Comparison of ENCODE assay signal across 9 mouse cellular contexts in the genomic region with DNA sequence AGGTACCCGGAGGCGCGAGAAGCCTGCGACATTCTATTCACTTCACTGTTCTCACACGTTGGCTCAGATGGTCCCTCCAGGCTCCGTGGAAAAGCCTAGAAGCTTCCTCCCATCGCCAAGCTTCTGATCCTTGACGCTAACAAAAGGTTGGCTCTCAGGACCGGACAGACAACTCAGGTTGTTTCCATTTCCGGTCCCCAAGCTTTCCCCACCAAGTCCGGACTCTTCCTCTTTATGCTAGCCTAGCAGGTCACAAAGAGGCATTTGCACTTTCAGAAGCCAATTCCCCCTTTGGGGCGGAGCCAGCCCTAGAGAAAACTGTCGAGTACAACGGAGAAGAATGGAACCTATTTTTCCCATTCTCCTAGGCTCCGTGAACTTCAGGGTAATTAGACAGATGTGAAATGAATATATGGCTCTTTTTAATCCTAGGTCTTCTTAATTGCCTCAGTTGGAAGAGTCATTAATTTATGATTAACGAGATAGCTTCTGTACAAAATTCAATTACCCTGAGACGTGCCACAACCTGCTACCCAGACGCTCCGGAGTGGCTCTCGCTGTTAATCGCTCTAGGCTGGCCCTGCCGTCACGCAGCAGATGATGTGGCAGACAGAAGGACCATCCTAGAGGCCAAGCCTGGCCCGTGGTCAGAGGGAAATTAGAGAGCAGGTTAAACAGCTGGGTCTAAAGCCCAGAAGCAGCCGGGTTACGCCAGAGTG.
DNase-seq lines count a peak whose midpoint lies in the region; ATAC-seq and TF ChIP-seq lines count a peak whose summit lies in the region.
"Had no signal": no experiment of that assay in that cellular context is flagged by ENCODE, and none has a peak within 500 bp of the region (broad histone marks: within the 10 kb centered on the region; RNA-seq: fewer than 3 reads in every experiment).

No protein-coding gene starts in this region.

- no peak for TF ChIP-seq CTCF in heart, adult 2 months (IDR thresholded peaks at IDR 0.05)

- H3K4me1 ChIP-seq in heart, adult 2 months (ENCODE audit: control insufficient read depth, insufficient read depth, low read length) = peaks cover 18% of the 10 kb centered on the region
- peaks cover 11% of the 10 kb centered on the region for H3K4me1 ChIP-seq in lung, embryonic 16.5 days (replicated peaks; ENCODE audit: control insufficient read depth, insufficient read depth, low read length)

- no peak overlapping the region for H3K9ac ChIP-seq in heart, adult 2 months (ENCODE audit: low read depth, low read length)
- peak overlapping the region; percentile 17; the same call in 1 of the 2 replicates for H3K9ac ChIP-seq in lung, embryonic 16.5 days (ENCODE audit: low read length)

- WGBS in heart, adult 2 months = 45% methylated on average over 26 of the region's 26 CpGs
- 39% methylated on average over 26 of the region's 26 CpGs for WGBS in lung, embryonic 16.5 days

- no peak for TF ChIP-seq POLR2A in heart, adult 2 months (IDR thresholded peaks at IDR 0.05; ENCODE audit: insufficient read depth, low read depth, low read length)

- H3K36me3 ChIP-seq in heart, adult 2 months (ENCODE audit: control insufficient read depth, insufficient read depth, low read length) = no peaks in the 10 kb centered on the region
- no peaks in the 10 kb centered on the region for H3K36me3 ChIP-seq in lung, embryonic 16.5 days (ENCODE audit: control insufficient read depth, insufficient read depth, low read length)

- peak; percentile 56 for DNase-seq in MN1 (ENCODE audit: low spot score)
- peak; percentile 63 for DNase-seq in embryo, embryonic 10.5 days (ENCODE audit: low spot score)
- peak; percentile 54 to 55 for DNase-seq in heart, adult 2 months
- peak; percentile 49 for DNase-seq in kidney, adult 18-20 months
- no peak for DNase-seq in T-cell, adult 2 months (ENCODE audit: low spot score)
- no peak for DNase-seq in layer of hippocampus, adult 9-11 months
- no peak for DNase-seq in left cerebral cortex, postnatal 25 days (ENCODE audit: low spot score in 2 of 2)

- no peak overlapping the region for H3K4me3 ChIP-seq in heart, adult 2 months
- no peak overlapping the region for H3K4me3 ChIP-seq in lung, embryonic 16.5 days (ENCODE audit: low read length)
- H3K4me3 ChIP-seq: megakaryocyte, embryonic 14.5 days had no signal

- no peak for TF ChIP-seq EP300 in heart, adult 2 months (IDR thresholded peaks at IDR 0.05; ENCODE audit: insufficient read depth, low read depth, low read length)

- no peak for ATAC-seq in lung, embryonic 16.5 days (ENCODE audit: low read depth)

- no peaks in the 10 kb centered on the region for H3K79me2 ChIP-seq in heart, adult 2 months (replicated peaks; ENCODE audit: control insufficient read depth, insufficient read depth, low read length)

- H3K27ac ChIP-seq in heart, adult 2 months = peak overlapping the region; percentile 65
- no peak overlapping the region for H3K27ac ChIP-seq in lung, embryonic 16.5 days (ENCODE audit: low read length)

- no peaks in the 10 kb centered on the region for H3K27me3 ChIP-seq in heart, adult 2 months (ENCODE audit: control insufficient read depth, insufficient read depth, low read length)
- H3K27me3 ChIP-seq in lung, embryonic 16.5 days (ENCODE audit: control insufficient read depth, insufficient read depth, low read depth, low read length) = no peaks in the 10 kb centered on the region

- intact Hi-C loops in heart, adult 2 months (cut with DNase I) = loop anchor here (2.0 to 5.0 kb wide), 5 partner anchors 51 to 136 kb away; no protein-coding TSS in a partner anchor
- intact Hi-C loops in left cerebral cortex, postnatal 25 days (cut with DNase I) = loop anchor here (5.0 kb wide), 1 partner anchor 99 kb away; no protein-coding TSS in a partner anchor

- H3K4me2 ChIP-seq in lung, embryonic 16.5 days (ENCODE audit: low read depth, low read length) = peak overlapping the region; percentile 33

- no peaks in the 10 kb centered on the region for H3K9me3 ChIP-seq in lung, embryonic 16.5 days (ENCODE audit: control insufficient read depth, low read length)

Comparison
In these comparisons a context has a peak if more than half of its experiments do, and no peak if none do; other contexts are left out.
1. DNase-seq: peak in MN1 (single experiment), embryo, embryonic 10.5 days (single experiment), heart, adult 2 months (2 of 2) and kidney, adult 18-20 months (single experiment); none in T-cell, adult 2 months (single experiment), layer of hippocampus, adult 9-11 months (single experiment) and left cerebral cortex, postnatal 25 days (0 of 2).